Mouse (Mus musculus) brain, embryonic 14.5 days (tissue): ENCODE measurements at regions not wholly inside any gene's neighbourhood (a gene's known extent, or its start where the extent isn't known, plus 50 kb on each side); places are given as distances from the start of the nearest gene placed in this dataset.

Experiments used
- CTCF ChIP-seq: fragments of 200-500 bp; IDR thresholded peaks from 2 replicates; pipeline ENCODE4 v1.5.1; 2012; ENCODE audit warnings: inconsistent platforms, mild to moderate bottlenecking, moderate library complexity, borderline replicate concordance; ENCODE audit not compliant: insufficient read depth, insufficient read length; ENCODE audit errors: extremely low read depth
- POLR2A ChIP-seq: fragments of 200-500 bp; IDR thresholded peaks from 2 replicates; pipeline ENCODE4 v1.6.1; 2012; ENCODE audit warnings: mild to moderate bottlenecking, inconsistent platforms, borderline replicate concordance; ENCODE audit not compliant: poor library complexity, insufficient read depth, insufficient read length, severe bottlenecking; ENCODE audit errors: extremely low read depth

DNA sequence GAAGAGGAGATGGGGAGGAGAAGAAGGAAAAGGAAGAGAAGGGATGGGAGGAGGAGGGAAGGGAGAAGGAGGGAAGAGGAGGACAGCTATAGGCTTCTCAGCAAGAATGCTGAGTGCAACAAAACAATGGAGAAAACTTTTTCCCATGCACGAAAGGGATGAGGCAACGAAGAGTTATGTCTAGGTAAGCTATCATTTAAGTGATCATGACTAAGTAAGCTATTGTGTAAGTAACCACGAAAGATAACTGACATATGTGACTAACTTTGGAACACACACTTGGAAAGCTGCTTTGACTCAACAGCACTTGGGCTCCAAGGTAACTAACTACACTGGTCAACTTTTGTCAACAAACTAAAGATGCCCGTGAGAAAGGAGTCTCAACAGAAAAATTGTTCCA is 50.9 kb upstream of the Fstl1 start:
- TF ChIP-seq POLR2A: no peak
- TF ChIP-seq CTCF: no peak
